1 mouse cellular context compared by ENCODE assay signal in genomic region chr13:112644996-112645395, GRCm38 (mm10).
A peak's percentile ranks its signal among the peaks of the same experiment; 100 is the strongest.
TF ChIP-seq lines count a peak whose summit lies in the region.

No protein-coding gene starts in this region.

TF ChIP-seq in MEL, 35 proteins besides CTCF, POLR2A, EP300 and RAD21 (continued from another document):
- no peak for TF ChIP-seq NRF1 (IDR thresholded peaks at IDR 0.05; ENCODE audit: insufficient read depth, low read depth, low read length, poor library complexity, severe bottlenecking)
- TF ChIP-seq GABPA (IDR thresholded peaks at IDR 0.05; ENCODE audit: low read depth, low read length) = no peak
- no peak for TF ChIP-seq SMC3 (IDR thresholded peaks at IDR 0.05; ENCODE audit: low read depth, low read length)
- no peak for TF ChIP-seq ZC3H11A (IDR thresholded peaks at IDR 0.05; ENCODE audit: low read depth, low read length)
- no peak for TF ChIP-seq MAFK (IDR thresholded peaks at IDR 0.05; ENCODE audit: borderline replicate concordance, low read depth, low read length)
- TF ChIP-seq CHD2 (IDR thresholded peaks at IDR 0.05; ENCODE audit: low read length) = no peak
- no peak for TF ChIP-seq ELF1 (IDR thresholded peaks at IDR 0.05; ENCODE audit: low read depth, low read length)
- TF ChIP-seq MAX (IDR thresholded peaks at IDR 0.05; ENCODE audit: low read length) = no peak
- no peak for TF ChIP-seq CHD1 (IDR thresholded peaks at IDR 0.05; ENCODE audit: low read depth, low read length)
- peak; percentile 54 for TF ChIP-seq GATA1 (IDR thresholded peaks at IDR 0.05; ENCODE audit: low read depth, low read length)
- 0 out of 2 replicates have a peak, but pooled peaks have one; percentile 24 for TF ChIP-seq RCOR1 (IDR thresholded peaks at IDR 0.05; ENCODE audit: low read depth, low read length)
- no peak for TF ChIP-seq JUND (IDR thresholded peaks at IDR 0.05; ENCODE audit: low read depth, low read length)
- TF ChIP-seq NELFE (IDR thresholded peaks at IDR 0.05; ENCODE audit: low read depth, low read length) = no peak
- TF ChIP-seq MYB (IDR thresholded peaks at IDR 0.05; ENCODE audit: low read depth, low read length) = peak; percentile 77
- no peak for TF ChIP-seq HCFC1 (IDR thresholded peaks at IDR 0.05; ENCODE audit: low read depth, low read length)
- no peak for TF ChIP-seq MXI1 (IDR thresholded peaks at IDR 0.05; ENCODE audit: low read depth, low read length)
- no peak for TF ChIP-seq POLR2AphosphoS2 (IDR thresholded peaks at IDR 0.05; ENCODE audit: low read length)
TF ChIP-seq in MEL: peak in this region for 5.
